Mouse (Mus musculus) T-helper 17 cell (primary cell): ENCODE measurements around the gene Fstl1.

Experiments used
- in situ Hi-C, 2 experiments: fragments of 300-600 bp; cut with MboI, MseI; formaldehyde crosslinking; loops; 1 replicate in 1 of 2; 2 replicates in 1 of 2; pipeline ENCODE4 v1.15.1; 2025; ENCODE audit warnings: high pct_unique_total_duplicates in 2 of 2

Fstl1 gene

GRCm38 (mm10) chr16:37868506-37869469 lies 92.1 kb downstream of the Fstl1 start:
- in situ Hi-C loops = no loop called here

GRCm38 (mm10) chr16:37869470-37870231 lies 93.0 kb downstream of the Fstl1 start:
- in situ Hi-C loops = loop anchor here in 1 of 2 experiments (5.0 kb wide), 1 partner anchor 228 kb away; no protein-coding TSS in a partner anchor

- in situ Hi-C loops = loop anchor here in 1 of 2 experiments (5.0 kb wide), 1 partner anchor 226 kb away; no protein-coding TSS in a partner anchor
Measured at GRCm38 (mm10) chr16:37871112-37871715, 94.5 kb downstream of the Fstl1 start.

GRCm38 (mm10) chr16:37874501-37875235 lies 98.0 kb downstream of the Fstl1 start:
- in situ Hi-C loops = loop anchor here in 1 of 2 experiments (5.0 kb wide), 1 partner anchor 223 kb away; no protein-coding TSS in a partner anchor

- in situ Hi-C loops = no loop called here
Measured at GRCm38 (mm10) chr16:37877406-37877805, 100.7 kb downstream of the Fstl1 start.

- in situ Hi-C loops = no loop called here
Measured at GRCm38 (mm10) chr16:37878951-37879505, 102.4 kb downstream of the Fstl1 start.

- in situ Hi-C loops = no loop called here
Measured at GRCm38 (mm10) chr16:37879750-37880419, 103.2 kb downstream of the Fstl1 start.

GRCm38 (mm10) chr16:37881168-37881567 lies 104.5 kb downstream of the Fstl1 start:
- in situ Hi-C loops = no loop called here
